Mouse (Mus musculus): ENCODE results near the gene Slfn9. TPM values are rescaled to one million over a fixed set of nuclear protein-coding genes. Genes with fewer than 3 reads are reported as not detected.
"Not testable (repeated sequence)": the region's sequence is repeated elsewhere in the genome, so short reads cannot be mapped to it uniquely, and the experiment has no call there.

Gene Slfn9
- 21.2 and 21.3 TPM in 2 replicates for polyA plus RNA-seq (2015; fragmentation: Nextera tagmentation; extraction: Ambion mirVana)

- no peak for ATAC-seq (ENCODE audit: insufficient read depth, low FRiP score)
- 4% methylated on average over 14 of the region's 14 CpGs for WGBS
Observed at GRCm38 (mm10) chr11:82991469-82992166, at the start of gene Slfn9. TSS of gene Slfn9 (minus strand) at chr11:82991830.

GRCm38 (mm10) chr11:83041000-83041399 lies 49.4 kb upstream of the Slfn9 start:
- no peak overlapping the region for H3K4me3 ChIP-seq (replicated peaks; ENCODE audit: low read length)
- H3K4me1 ChIP-seq (ENCODE audit: control insufficient read depth, insufficient read depth, low read length), result no peaks in the 10 kb centered on the region
- no peak overlapping the region for H3K27ac ChIP-seq (ENCODE audit: low read length)
- H3K4me2 ChIP-seq (ENCODE audit: low read depth, low read length), result no peak overlapping the region
- H3K9ac ChIP-seq (ENCODE audit: low read length), result no peak overlapping the region
- no peak for ATAC-seq (ENCODE audit: insufficient read depth, low FRiP score)
- no peaks in the 10 kb centered on the region for H3K27me3 ChIP-seq (ENCODE audit: control insufficient read depth, insufficient read depth, low read length)
- no peaks in the 10 kb centered on the region for H3K9me3 ChIP-seq (replicated peaks; ENCODE audit: control insufficient read depth, low read length)
- no peaks in the 10 kb centered on the region for H3K36me3 ChIP-seq (ENCODE audit: control insufficient read depth, insufficient read depth, low read length)

More at GRCm38 (mm10) chr11:82991469-82992166, at the start of gene Slfn9:
- peaks cover 12% of the 10 kb centered on the region for H3K4me1 ChIP-seq (ENCODE audit: control insufficient read depth, insufficient read depth, low read length)
- H3K27ac ChIP-seq (ENCODE audit: low read length), result peak within 1 kb of the TSS; percentile 26
- H3K4me3 ChIP-seq (replicated peaks; ENCODE audit: low read length), result peak within 1 kb of the TSS; percentile 53
- H3K4me2 ChIP-seq (ENCODE audit: low read depth, low read length), result peak within 1 kb of the TSS; percentile 86
- H3K27me3 ChIP-seq (ENCODE audit: control insufficient read depth, insufficient read depth, low read length), result no peaks in the 10 kb centered on the region
- no peaks in the 10 kb centered on the region for H3K36me3 ChIP-seq (ENCODE audit: control insufficient read depth, insufficient read depth, low read length)
- peak within 1 kb of the TSS; percentile 70 for H3K9ac ChIP-seq (ENCODE audit: low read length)
- H3K9me3 ChIP-seq (replicated peaks; ENCODE audit: control insufficient read depth, low read length), result no peaks in the 10 kb centered on the region

DNA sequence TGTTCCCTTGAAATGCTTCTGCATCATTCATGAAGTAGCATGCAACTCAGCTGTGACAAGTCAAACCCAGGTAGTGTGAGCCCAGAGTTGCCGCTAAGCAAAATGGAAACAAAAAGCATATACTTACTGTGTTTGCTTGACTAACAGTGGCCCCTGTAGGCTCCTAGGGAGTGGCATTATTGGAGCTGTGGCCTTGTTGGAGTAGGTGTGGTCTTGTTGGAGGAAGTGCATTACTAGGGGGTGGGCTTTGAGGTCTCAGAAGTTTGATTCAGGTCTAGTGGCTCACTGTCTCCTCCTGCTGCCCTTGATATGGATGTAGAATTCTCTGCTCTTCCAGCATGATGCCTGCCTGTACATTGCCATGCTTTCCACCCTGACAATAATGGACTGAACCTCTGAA lies 48.7 kb upstream of the Slfn9 start:
- Histone ChIP-seq H3K36me3 (ENCODE audit: control insufficient read depth, insufficient read depth, low read length) (no peaks in the 10 kb centered on the region), H3K27ac (ENCODE audit: low read length) (no peak overlapping the region), H3K4me2 (ENCODE audit: low read depth, low read length) (peak overlapping the region; percentile 50), H3K4me3 (replicated peaks; ENCODE audit: low read length) (peak overlapping the region; percentile 32), H3K9me3 (replicated peaks; ENCODE audit: control insufficient read depth, low read length) (no peaks in the 10 kb centered on the region), H3K27me3 (ENCODE audit: control insufficient read depth, insufficient read depth, low read length) (no peaks in the 10 kb centered on the region), H3K9ac (ENCODE audit: low read length) (no peak overlapping the region), H3K4me1 (ENCODE audit: control insufficient read depth, insufficient read depth, low read length) (no peaks in the 10 kb centered on the region)
- 18% methylated on average over 1 of the region's 1 CpGs for WGBS
- ATAC-seq (ENCODE audit: insufficient read depth, low FRiP score), result 0 out of 2 replicates have a peak, but pooled peaks have one; percentile 47

- WGBS, result 10% methylated on average over 19 of the region's 19 CpGs
- Histone ChIP-seq H3K9ac (ENCODE audit: low read length) (peak overlapping the region; percentile 38; the same call in 1 of the 2 replicates), H3K36me3 (ENCODE audit: control insufficient read depth, insufficient read depth, low read length) (no peaks in the 10 kb centered on the region), H3K4me3 (replicated peaks; ENCODE audit: low read length) (peak overlapping the region; percentile 32), H3K4me2 (ENCODE audit: low read depth, low read length) (peak overlapping the region; percentile 50), H3K27ac (ENCODE audit: low read length) (peak overlapping the region; percentile 46; the same call in 1 of the 2 replicates), H3K9me3 (replicated peaks; ENCODE audit: control insufficient read depth, low read length) (no peaks in the 10 kb centered on the region), H3K4me1 (ENCODE audit: control insufficient read depth, insufficient read depth, low read length) (no peaks in the 10 kb centered on the region), H3K27me3 (ENCODE audit: control insufficient read depth, insufficient read depth, low read length) (no peaks in the 10 kb centered on the region)
- ATAC-seq (ENCODE audit: insufficient read depth, low FRiP score), result no peak
Observed at GRCm38 (mm10) chr11:83039796-83040195, 48.2 kb upstream of the Slfn9 start.

DNA sequence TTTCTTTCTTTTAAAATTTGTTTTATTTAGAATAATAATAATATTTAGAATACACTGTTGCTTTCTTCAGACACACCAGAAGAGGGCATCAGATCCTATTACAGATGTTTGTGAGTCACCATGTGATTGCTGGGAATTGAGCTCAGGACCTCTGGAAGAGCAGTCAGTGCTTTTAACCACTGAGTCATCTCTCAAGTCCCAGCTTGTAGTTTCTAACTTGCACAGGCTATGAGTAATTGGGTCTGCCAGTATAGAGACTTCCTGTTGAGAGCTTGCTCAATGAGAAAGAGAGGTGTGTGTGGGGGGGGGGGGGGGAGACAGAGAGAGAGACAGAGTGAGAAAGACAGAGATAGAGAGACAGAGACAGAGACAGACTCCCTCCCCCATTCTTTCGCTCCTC lies 47.5 kb upstream of the Slfn9 start:
- H3K9ac ChIP-seq (ENCODE audit: low read length), result no peak overlapping the region
- peak overlapping the region; percentile 50 for H3K4me2 ChIP-seq (ENCODE audit: low read depth, low read length)
- no peaks in the 10 kb centered on the region for H3K27me3 ChIP-seq (ENCODE audit: control insufficient read depth, insufficient read depth, low read length)
- H3K4me1 ChIP-seq (ENCODE audit: control insufficient read depth, insufficient read depth, low read length), result no peaks in the 10 kb centered on the region
- H3K9me3 ChIP-seq (replicated peaks; ENCODE audit: control insufficient read depth, low read length), result no peaks in the 10 kb centered on the region
- H3K36me3 ChIP-seq (ENCODE audit: control insufficient read depth, insufficient read depth, low read length), result no peaks in the 10 kb centered on the region
- no peak overlapping the region for H3K27ac ChIP-seq (ENCODE audit: low read length)
- H3K4me3 ChIP-seq (replicated peaks; ENCODE audit: low read length), result no peak overlapping the region
- WGBS, result 50% methylated on average over 1 of the region's 1 CpGs
- no peak for ATAC-seq (ENCODE audit: insufficient read depth, low FRiP score)

DNA sequence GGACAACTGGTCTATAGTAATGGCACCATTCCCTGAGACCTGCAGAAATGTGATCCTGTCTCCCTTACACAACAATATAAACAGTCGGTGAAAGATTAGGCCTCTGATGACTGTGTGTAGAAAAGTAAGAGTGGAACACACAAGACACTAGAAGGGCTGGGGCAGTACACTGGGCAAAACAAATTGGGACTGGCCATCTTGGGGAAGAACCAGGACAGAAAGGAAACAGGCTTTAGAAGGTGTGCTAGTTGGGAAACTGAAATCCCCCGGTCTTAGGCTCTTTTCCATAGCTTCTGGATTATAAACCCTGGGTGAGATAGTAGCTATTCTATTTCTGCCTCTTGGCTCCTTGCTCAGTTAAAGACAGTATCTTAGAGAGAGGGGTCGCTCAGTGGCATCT lies 47.1 kb upstream of the Slfn9 start:
- H3K27me3 ChIP-seq (ENCODE audit: control insufficient read depth, insufficient read depth, low read length); ATAC-seq (ENCODE audit: insufficient read depth, low FRiP score); H3K9ac ChIP-seq (ENCODE audit: low read length); H3K4me2 ChIP-seq (ENCODE audit: low read depth, low read length); H3K27ac ChIP-seq (ENCODE audit: low read length); H3K9me3 ChIP-seq (replicated peaks; ENCODE audit: control insufficient read depth, low read length); H3K4me3 ChIP-seq (replicated peaks; ENCODE audit: low read length); H3K36me3 ChIP-seq (ENCODE audit: control insufficient read depth, insufficient read depth, low read length); H3K4me1 ChIP-seq (ENCODE audit: control insufficient read depth, insufficient read depth, low read length): not testable (repeated sequence)
- 73% methylated on average over 3 of the region's 3 CpGs for WGBS

GRCm38 (mm10) chr11:83020621-83021020 lies 29.0 kb upstream of the Slfn9 start, which contains the start of gene Slfn8:
TSS of gene Slfn8 (minus strand) at chr11:83020810.
- Histone ChIP-seq H3K27ac (ENCODE audit: low read length) (no peak within 1 kb of the TSS), H3K4me3 (replicated peaks; ENCODE audit: low read length) (no peak within 1 kb of the TSS), H3K36me3 (ENCODE audit: control insufficient read depth, insufficient read depth, low read length) (no peaks in the 10 kb centered on the region), H3K9ac (ENCODE audit: low read length) (no peak within 1 kb of the TSS), H3K9me3 (replicated peaks; ENCODE audit: control insufficient read depth, low read length) (no peaks in the 10 kb centered on the region), H3K4me2 (ENCODE audit: low read depth, low read length) (no peak within 1 kb of the TSS), H3K4me1 (ENCODE audit: control insufficient read depth, insufficient read depth, low read length) (no peaks in the 10 kb centered on the region), H3K27me3 (ENCODE audit: control insufficient read depth, insufficient read depth, low read length) (no peaks in the 10 kb centered on the region)
- 50% methylated on average over 5 of the region's 5 CpGs for WGBS
- ATAC-seq (ENCODE audit: insufficient read depth, low FRiP score), result no peak

- 75% methylated on average over 18 of the region's 18 CpGs for WGBS
- H3K4me2 ChIP-seq (ENCODE audit: low read depth, low read length); H3K27me3 ChIP-seq (ENCODE audit: control insufficient read depth, insufficient read depth, low read length); H3K27ac ChIP-seq (ENCODE audit: low read length); H3K4me1 ChIP-seq (ENCODE audit: control insufficient read depth, insufficient read depth, low read length); ATAC-seq (ENCODE audit: insufficient read depth, low FRiP score); H3K9ac ChIP-seq (ENCODE audit: low read length); H3K9me3 ChIP-seq (replicated peaks; ENCODE audit: control insufficient read depth, low read length); H3K4me3 ChIP-seq (replicated peaks; ENCODE audit: low read length); H3K36me3 ChIP-seq (ENCODE audit: control insufficient read depth, insufficient read depth, low read length): not testable (repeated sequence)
Observed at GRCm38 (mm10) chr11:83019561-83020519, 28.2 kb upstream of the Slfn9 start.

DNA sequence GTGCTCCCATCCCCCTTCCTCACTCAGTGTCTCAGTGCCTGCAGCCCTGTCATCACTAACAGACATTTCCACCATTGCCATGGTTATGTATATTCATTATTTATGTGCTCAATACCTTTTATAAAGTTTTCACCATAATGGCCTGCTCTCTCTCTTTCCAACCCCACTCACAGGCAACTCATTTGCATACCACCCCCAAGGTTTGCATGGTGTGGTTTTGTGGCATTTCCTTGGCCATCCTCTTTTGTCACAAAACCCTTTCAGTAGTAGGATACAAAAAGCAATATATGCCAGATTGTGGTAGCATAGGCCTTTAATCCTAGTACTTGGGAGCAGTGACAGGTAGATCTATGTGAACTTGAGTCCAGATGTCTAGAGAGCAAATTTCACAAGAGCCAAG lies 24.5 kb upstream of the Slfn9 start:
- ATAC-seq (ENCODE audit: insufficient read depth, low FRiP score), result no peak
- H3K4me2 ChIP-seq (ENCODE audit: low read depth, low read length), result no peak overlapping the region
- no peaks in the 10 kb centered on the region for H3K9me3 ChIP-seq (replicated peaks; ENCODE audit: control insufficient read depth, low read length)
- H3K4me3 ChIP-seq (replicated peaks; ENCODE audit: low read length), result no peak overlapping the region
- H3K4me1 ChIP-seq (ENCODE audit: control insufficient read depth, insufficient read depth, low read length), result no peaks in the 10 kb centered on the region
- H3K36me3 ChIP-seq (ENCODE audit: control insufficient read depth, insufficient read depth, low read length), result no peaks in the 10 kb centered on the region
- H3K27me3 ChIP-seq (ENCODE audit: control insufficient read depth, insufficient read depth, low read length), result no peaks in the 10 kb centered on the region
- H3K9ac ChIP-seq (ENCODE audit: low read length), result no peak overlapping the region
- no peak overlapping the region for H3K27ac ChIP-seq (ENCODE audit: low read length)

All from stomach, embryonic 16.5 days (tissue).